8 mouse cellular contexts compared by ENCODE assay signal in the genomic region with DNA sequence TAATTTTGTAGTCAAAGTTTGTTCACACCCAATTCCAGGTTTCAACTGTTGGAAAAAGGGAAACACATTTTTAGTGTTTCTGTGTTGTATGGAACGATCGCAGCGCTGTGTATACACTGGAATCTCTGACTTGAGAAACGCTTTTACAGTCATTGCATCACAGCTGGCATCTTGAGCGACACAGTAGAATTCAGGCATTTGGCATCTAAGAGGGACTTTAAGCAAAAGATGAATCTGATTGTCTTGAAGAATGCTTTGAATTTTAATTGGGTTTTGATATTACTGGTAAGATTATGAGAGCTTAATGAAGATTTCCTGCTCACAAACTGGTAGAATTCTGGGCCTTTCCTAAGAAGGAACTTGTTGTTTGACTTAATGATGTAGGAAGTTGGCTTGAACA. TPM values are rescaled to one million over a fixed set of nuclear protein-coding genes. Genes with fewer than 3 reads are reported as not detected.
DNase-seq lines count a peak whose midpoint lies in the region; ATAC-seq and TF ChIP-seq lines count a peak whose summit lies in the region.

No protein-coding gene starts in this region.

- TF ChIP-seq CTCF in G1E (IDR thresholded peaks at IDR 0.05; ENCODE audit: low read depth, low read length), result no peak
- no peak for TF ChIP-seq CTCF in thymus, adult 2 months (IDR thresholded peaks at IDR 0.05; ENCODE audit: borderline replicate concordance, control insufficient read depth, extremely low read depth, insufficient read depth, low read length, poor library complexity)

- WGBS in hindbrain, embryonic 10.5 days, result 47% methylated on average over 5 of the region's 5 CpGs
- 19% methylated on average over 5 of the region's 5 CpGs for WGBS in thymus, adult 2 months

- H3K4me3 ChIP-seq in G1E (ENCODE audit: low read depth, low read length), result peak overlapping the region; percentile 77
- peak overlapping the region; percentile 85 for H3K4me3 ChIP-seq in hindbrain, embryonic 10.5 days
- H3K4me3 ChIP-seq in thymus, adult 2 months (ENCODE audit: control insufficient read depth, insufficient read depth, low read length), result no peak overlapping the region

- 0 out of 2 replicates have a peak overlapping the region, but pooled peaks have one; percentile 94 for H3K27ac ChIP-seq in hindbrain, embryonic 10.5 days
- no peak overlapping the region for H3K27ac ChIP-seq in thymus, adult 2 months (ENCODE audit: control insufficient read depth, insufficient read depth, low read length)

- peaks cover 9% of the 10 kb centered on the region for H3K36me3 ChIP-seq in G1E (replicated peaks)
- 0 out of 2 replicates have a peak, but pooled peaks cover 6% of the 10 kb centered on the region for H3K36me3 ChIP-seq in hindbrain, embryonic 10.5 days
- H3K36me3 ChIP-seq in thymus, adult 2 months (ENCODE audit: control insufficient read depth, insufficient read depth, low read length), result no peaks in the 10 kb centered on the region

- no peaks in the 10 kb centered on the region for H3K9me3 ChIP-seq in G1E (replicated peaks)
- H3K9me3 ChIP-seq in hindbrain, embryonic 10.5 days, result no peaks in the 10 kb centered on the region

- TF ChIP-seq POLR2A in thymus, adult 2 months (IDR thresholded peaks at IDR 0.05; ENCODE audit: control insufficient read depth, extremely low read depth, insufficient read depth, low read length, poor library complexity), result no peak

- peaks cover 41% of the 10 kb centered on the region for H3K4me1 ChIP-seq in G1E (ENCODE audit: insufficient read depth, low read depth, low read length)
- peaks cover 21% of the 10 kb centered on the region for H3K4me1 ChIP-seq in hindbrain, embryonic 10.5 days (replicated peaks)
- peaks cover 6% of the 10 kb centered on the region for H3K4me1 ChIP-seq in thymus, adult 2 months (replicated peaks; ENCODE audit: control insufficient read depth, insufficient read depth, low read length)

- no peaks in the 10 kb centered on the region for H3K27me3 ChIP-seq in G1E (ENCODE audit: insufficient read depth, low read length)
- no peaks in the 10 kb centered on the region for H3K27me3 ChIP-seq in hindbrain, embryonic 10.5 days (ENCODE audit: insufficient read depth, poor library complexity, severe bottlenecking)
- H3K27me3 ChIP-seq in thymus, adult 2 months (ENCODE audit: control insufficient read depth, insufficient read depth, low read length), result no peaks in the 10 kb centered on the region

- ATAC-seq in G1E (ENCODE audit: extremely low read depth, insufficient number of reproducible peaks, low FRiP score, poor library complexity, severe bottlenecking), result no peak
- ATAC-seq in cerebellum, adult (ENCODE audit: insufficient number of reproducible peaks, low FRiP score, low TSS enrichment), result no peak
- no peak for ATAC-seq in activated CD4-positive, CD25-positive, alpha-beta regulatory T cell, adult 4 months

- peak; percentile 13 for DNase-seq in adrenal gland, postnatal 10 days
- no peak for DNase-seq in adrenal gland, adult 2 months
- DNase-seq in G1E (ENCODE audit: low spot score), result no peak
- DNase-seq in hindbrain, embryonic 10.5 days (ENCODE audit: low spot score), result no peak
- peak; percentile 15 for DNase-seq in lung, postnatal 14 days
- no peak for DNase-seq in thymus, adult 2 months

RNA-seq across cellular contexts. Expression of a gene that starts 1.3 kb away (rescaled TPM):
- 100 to 1,000 TPM; 120 to 136 TPM for total RNA-seq in adrenal gland, postnatal 10 days (2021)
- total RNA-seq in adrenal gland, adult 2 months (2021), result 100 to 1,000 TPM; 134 to 184 TPM
- 68.5 and 68.9 TPM in 2 replicates for polyA plus RNA-seq in adrenal gland, adult 2 months (2012; rRNA removed)
- total RNA-seq in G1E (2014; fragmentation: Nextera tagmentation), result 150 and 160 TPM in 2 replicates
- total RNA-seq in G1E (2017), result 115 and 121 TPM in 2 replicates
- polyA plus RNA-seq in G1E (2012), result 38.1 and 46.7 TPM in 2 replicates
- 21.4 and 24.3 TPM in 2 replicates for polyA plus RNA-seq in hindbrain, embryonic 10.5 days (2016; fragmentation: Nextera tagmentation; extraction: Ambion mirVana)
- polyA plus RNA-seq in activated CD4-positive, CD25-positive, alpha-beta regulatory T cell, adult 4 months (2017; shearing (Covaris generic)), result 10 to 100 TPM; 15.6 to 19.7 TPM
- polyA plus RNA-seq in thymus, adult 2 months (2012; rRNA removed), result 58.6 and 70.7 TPM in 2 replicates

Comparison
In these comparisons a context has a peak if more than half of its experiments do, and no peak if none do; other contexts are left out.
1. DNase-seq: peak in adrenal gland, postnatal 10 days (single experiment) and lung, postnatal 14 days (single experiment); none in adrenal gland, adult 2 months (single experiment), G1E (single experiment), hindbrain, embryonic 10.5 days (single experiment) and thymus, adult 2 months (single experiment).